Mouse (Mus musculus) liver, embryonic 14.5 days (tissue): ENCODE measurements around the gene Negr1.

Experiments
- CTCF ChIP-seq: IDR thresholded peaks from 2 replicates; pipeline ENCODE4 v1.5.1; 2016; ENCODE audit warnings: antibody characterized with exemption, low read depth, control low read depth
- EP300 ChIP-seq: IDR thresholded peaks from 2 replicates; pipeline ENCODE4 v1.6.1; 2016; ENCODE audit warnings: antibody characterized with exemption, low read depth

DNA sequence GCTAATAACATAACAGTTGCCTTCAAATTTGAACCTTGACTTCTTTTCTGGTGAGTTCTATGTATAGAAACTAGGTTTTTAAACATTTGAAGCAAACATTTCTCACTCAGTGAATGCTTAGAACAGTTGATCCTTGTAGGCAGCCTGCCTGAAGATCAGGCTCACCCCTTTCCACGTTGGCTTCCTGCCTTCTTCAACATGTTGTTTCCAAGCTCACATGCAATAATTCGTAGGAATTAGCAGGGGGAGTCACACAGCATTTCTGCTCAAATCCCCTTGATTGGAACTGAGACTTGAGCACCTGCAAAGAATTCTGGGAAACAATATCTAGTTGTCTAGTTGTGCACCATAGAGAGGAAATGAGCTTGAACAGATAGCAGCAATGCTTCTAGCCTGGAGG lies 430.6 kb downstream of the Negr1 start:
- TF ChIP-seq CTCF (no peak), EP300 (no peak)
